Mouse (Mus musculus) hindbrain, embryonic 16.5 days (tissue): ENCODE measurements at regions not wholly inside any gene's neighbourhood (a gene's known extent, or its start where the extent isn't known, plus 50 kb on each side); places are given as distances from the start of the nearest gene placed in this dataset.

Experiments
- ATAC-seq: fragments of 200-750 bp; cut with Nextera tagmentation; 2 replicates; pipeline ENCODE4 v1.8.0; 2017; ENCODE audit warnings: moderate TSS enrichment, moderate library complexity
- H3K27ac ChIP-seq: fragments of 300-500 bp; sonication (generic); 2 replicates; pipeline ENCODE4 v1.5.1; 2014; ENCODE audit warnings: low read depth, mild to moderate bottlenecking, control low read depth, low read length, moderate library complexity
- H3K27me3 ChIP-seq: fragments of 300-500 bp; sonication (generic); replicated peaks from 2 replicates; pipeline ENCODE4 v1.6.1; 2014; ENCODE audit warnings: low read length; ENCODE audit not compliant: control insufficient read depth, insufficient read depth
- H3K36me3 ChIP-seq: fragments of 300-500 bp; sonication (generic); 2 replicates; pipeline ENCODE4 v1.6.1; 2014; ENCODE audit warnings: mild to moderate bottlenecking, low read length, moderate library complexity, mixed read lengths; ENCODE audit not compliant: control insufficient read depth, insufficient read depth
- H3K4me1 ChIP-seq: fragments of 300-500 bp; sonication (generic); 2 replicates; pipeline ENCODE4 v1.6.1; 2014; ENCODE audit warnings: low read depth, low read length; ENCODE audit not compliant: control insufficient read depth, insufficient read depth
- H3K4me2 ChIP-seq: fragments of 300-500 bp; sonication (generic); 2 replicates; pipeline ENCODE4 v1.6.1; 2014; ENCODE audit warnings: mild to moderate bottlenecking, low read length, control low read depth, moderate library complexity
- H3K4me3 ChIP-seq: fragments of 300-500 bp; sonication (generic); 2 replicates; pipeline ENCODE4 v1.5.1; 2014; ENCODE audit warnings: mild to moderate bottlenecking, low read length, control low read depth, moderate library complexity
- H3K9ac ChIP-seq: fragments of 300-500 bp; sonication (generic); 2 replicates; pipeline ENCODE4 v1.6.1; 2014; ENCODE audit warnings: low read depth, mild to moderate bottlenecking, control low read depth, low read length, moderate library complexity
- H3K9me3 ChIP-seq: fragments of 300-500 bp; sonication (generic); 2 replicates; pipeline ENCODE4 v1.6.1; 2014; ENCODE audit warnings: mild to moderate bottlenecking, low read length, moderate library complexity; ENCODE audit not compliant: control insufficient read depth
- WGBS: fragments of 180-500 bp; shearing (Covaris S2); extraction: QIAGEN DNeasy Blood & Tissue Kit; methylation state at CpG from one replicate; pipeline ENCODE4 v1.1.7; 2014; 5-methylcytosine and 5-hydroxymethylcytosine counted together

DNA sequence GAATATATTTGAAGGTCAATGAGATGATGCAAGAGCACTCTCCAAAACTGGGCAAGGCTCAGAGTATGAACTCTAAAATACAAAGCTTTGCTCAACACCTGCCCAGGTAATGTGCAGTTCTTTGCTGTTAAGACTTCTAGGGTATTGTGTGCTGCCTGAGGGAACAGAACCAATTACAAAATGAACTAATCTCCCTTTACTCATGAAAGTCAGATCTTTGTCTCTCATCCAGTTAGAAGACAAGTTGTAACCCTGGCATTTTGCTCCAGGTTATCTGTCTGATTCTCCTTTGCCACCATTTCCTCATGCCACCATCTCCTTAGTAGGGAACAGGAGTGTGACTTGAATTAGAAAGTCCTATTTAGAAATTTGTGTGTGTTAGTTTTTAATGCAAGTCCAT lies 243.5 kb upstream of the P2ry1 start:
- Histone ChIP-seq H3K27ac (no peak overlapping the region), H3K27me3 (no peaks in the 10 kb centered on the region), H3K36me3 (no peaks in the 10 kb centered on the region), H3K9ac (no peak overlapping the region), H3K4me1 (no peaks in the 10 kb centered on the region), H3K4me3 (no peak overlapping the region), H3K4me2 (no peak overlapping the region), H3K9me3 (no peaks in the 10 kb centered on the region)
- ATAC-seq: no peak

DNA sequence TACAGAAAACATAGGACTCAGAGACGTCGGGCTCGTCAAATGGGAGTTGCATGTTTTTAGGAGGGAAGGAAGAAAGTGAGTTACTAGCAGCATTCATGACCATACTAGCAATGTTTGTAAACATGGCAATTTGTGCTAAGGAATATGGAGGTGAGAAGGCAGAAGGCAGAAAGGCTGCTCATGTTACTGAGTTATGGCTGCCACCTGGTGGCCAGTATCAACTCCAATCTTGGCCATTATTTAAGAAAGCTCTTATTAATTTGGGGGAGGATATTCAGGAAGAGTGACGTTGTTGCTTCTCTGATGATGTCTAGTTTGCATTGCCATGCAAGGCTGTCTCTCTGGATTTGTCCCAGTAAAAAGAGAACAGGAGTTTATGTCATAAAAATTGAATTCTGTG lies 239.7 kb upstream of the P2ry1 start:
- H3K27ac ChIP-seq: no peak overlapping the region
- H3K4me2 ChIP-seq: no peak overlapping the region
- ATAC-seq: 0 out of 2 replicates have a peak, but pooled peaks have one; percentile 45
- H3K4me3 ChIP-seq: no peak overlapping the region
- no peaks in the 10 kb centered on the region for H3K27me3 ChIP-seq
- 61% methylated on average over 4 of the region's 4 CpGs for WGBS
- H3K9ac ChIP-seq: no peak overlapping the region
- H3K4me1 ChIP-seq: no peaks in the 10 kb centered on the region
- H3K36me3 ChIP-seq: no peaks in the 10 kb centered on the region
- no peaks in the 10 kb centered on the region for H3K9me3 ChIP-seq

- 43% methylated on average over 4 of the region's 4 CpGs for WGBS
- no peak for ATAC-seq
Observed at GRCm38 (mm10) chr3:60765079-60765478, 237.5 kb upstream of the P2ry1 start.

GRCm38 (mm10) chr3:60768996-60769395 lies 233.6 kb upstream of the P2ry1 start:
- no peak overlapping the region for H3K27ac ChIP-seq
- H3K9me3 ChIP-seq: no peaks in the 10 kb centered on the region
- ATAC-seq: no peak
- H3K4me3 ChIP-seq: no peak overlapping the region
- no peak overlapping the region for H3K9ac ChIP-seq
- H3K4me1 ChIP-seq: no peaks in the 10 kb centered on the region
- no peak overlapping the region for H3K4me2 ChIP-seq
- no peaks in the 10 kb centered on the region for H3K36me3 ChIP-seq
- no peaks in the 10 kb centered on the region for H3K27me3 ChIP-seq

More at GRCm38 (mm10) chr3:60765079-60765478, 237.5 kb upstream of the P2ry1 start:
- no peaks in the 10 kb centered on the region for H3K4me1 ChIP-seq
- H3K4me3 ChIP-seq: no peak overlapping the region
- no peak overlapping the region for H3K9ac ChIP-seq
- no peaks in the 10 kb centered on the region for H3K27me3 ChIP-seq
- no peak overlapping the region for H3K4me2 ChIP-seq
- no peaks in the 10 kb centered on the region for H3K36me3 ChIP-seq
- H3K9me3 ChIP-seq: no peaks in the 10 kb centered on the region
- no peak overlapping the region for H3K27ac ChIP-seq

GRCm38 (mm10) chr3:60771866-60772265 lies 230.7 kb upstream of the P2ry1 start:
- no peaks in the 10 kb centered on the region for H3K4me1 ChIP-seq
- no peaks in the 10 kb centered on the region for H3K9me3 ChIP-seq
- 90% methylated on average over 4 of the region's 4 CpGs for WGBS
- no peak overlapping the region for H3K4me2 ChIP-seq
- ATAC-seq: no peak
- no peak overlapping the region for H3K9ac ChIP-seq
- H3K27ac ChIP-seq: no peak overlapping the region
- no peaks in the 10 kb centered on the region for H3K36me3 ChIP-seq
- no peak overlapping the region for H3K4me3 ChIP-seq
- H3K27me3 ChIP-seq: no peaks in the 10 kb centered on the region

- ATAC-seq: no peak
- 77% methylated on average over 3 of the region's 3 CpGs for WGBS
Observed at GRCm38 (mm10) chr3:60773383-60773782, 229.2 kb upstream of the P2ry1 start.

GRCm38 (mm10) chr3:60785137-60785875 lies 217.3 kb upstream of the P2ry1 start:
- Histone ChIP-seq H3K27me3 (no peaks in the 10 kb centered on the region), H3K9ac (no peak overlapping the region), H3K4me2 (no peak overlapping the region), H3K9me3 (no peaks in the 10 kb centered on the region), H3K4me3 (no peak overlapping the region), H3K27ac (no peak overlapping the region), H3K36me3 (no peaks in the 10 kb centered on the region), H3K4me1 (no peaks in the 10 kb centered on the region)
- WGBS: 64% methylated on average over 9 of the region's 9 CpGs
- ATAC-seq: peak; percentile 79; the same call in 1 of the 2 replicates

More at GRCm38 (mm10) chr3:60773383-60773782, 229.2 kb upstream of the P2ry1 start:
- no peak overlapping the region for H3K4me2 ChIP-seq
- no peaks in the 10 kb centered on the region for H3K4me1 ChIP-seq
- no peak overlapping the region for H3K9ac ChIP-seq
- H3K4me3 ChIP-seq: no peak overlapping the region
- no peaks in the 10 kb centered on the region for H3K27me3 ChIP-seq
- no peak overlapping the region for H3K27ac ChIP-seq
- no peaks in the 10 kb centered on the region for H3K9me3 ChIP-seq
- no peaks in the 10 kb centered on the region for H3K36me3 ChIP-seq

DNA sequence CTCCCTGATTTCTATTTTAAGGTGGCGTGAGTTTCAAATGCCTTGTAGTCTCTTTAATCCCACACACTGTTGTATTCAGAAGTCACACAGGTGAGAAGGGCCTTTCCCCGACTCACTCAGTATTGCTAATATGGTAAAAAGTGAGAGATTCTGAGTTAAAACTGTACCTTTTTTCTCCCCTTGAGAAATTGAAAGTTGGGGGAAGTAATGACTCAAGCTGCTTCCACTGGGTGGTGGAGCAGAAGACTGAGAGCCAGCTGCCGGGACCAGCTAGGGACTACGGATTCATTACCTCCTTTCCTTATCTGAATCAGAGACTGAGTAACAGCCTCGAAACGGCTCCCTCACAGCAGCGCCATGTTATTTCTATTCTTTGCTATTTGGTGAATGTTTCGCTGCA lies 214.6 kb upstream of the P2ry1 start:
- WGBS: 79% methylated on average over 8 of the region's 8 CpGs
- Histone ChIP-seq H3K27ac (no peak overlapping the region), H3K4me1 (no peaks in the 10 kb centered on the region), H3K36me3 (no peaks in the 10 kb centered on the region), H3K9ac (no peak overlapping the region), H3K27me3 (no peaks in the 10 kb centered on the region), H3K9me3 (no peaks in the 10 kb centered on the region), H3K4me2 (no peak overlapping the region), H3K4me3 (no peak overlapping the region)
- ATAC-seq: no peak

GRCm38 (mm10) chr3:60789441-60789840 lies 213.2 kb upstream of the P2ry1 start:
- H3K4me1 ChIP-seq: no peaks in the 10 kb centered on the region
- 80% methylated on average over 4 of the region's 4 CpGs for WGBS

More at GRCm38 (mm10) chr3:60789441-60789840, 213.2 kb upstream of the P2ry1 start:
- H3K9ac ChIP-seq: no peak overlapping the region
- H3K27ac ChIP-seq: no peak overlapping the region
- H3K4me3 ChIP-seq: no peak overlapping the region
- no peak overlapping the region for H3K4me2 ChIP-seq
- ATAC-seq: no peak
- H3K9me3 ChIP-seq: no peaks in the 10 kb centered on the region
- no peaks in the 10 kb centered on the region for H3K36me3 ChIP-seq
- no peaks in the 10 kb centered on the region for H3K27me3 ChIP-seq
